Mouse (Mus musculus) thymus, adult 2 months (tissue): ENCODE data around the gene Mtmr3. TPM values are rescaled to one million over a fixed set of nuclear protein-coding genes. Genes with fewer than 3 reads are reported as not detected.

ENCODE experiments used
- DNase-seq: peaks from one replicate; pipeline ENCODE4 v3.0.0; 2021
- H3K27ac ChIP-seq: fragments of 200-500 bp; 2 replicates; pipeline ENCODE4 v1.5.1; 2012; ENCODE audit warnings: low read length, control low read depth; ENCODE audit not compliant: control insufficient read depth, insufficient read depth
- H3K27me3 ChIP-seq: fragments of 200-500 bp; 2 replicates; pipeline ENCODE4 v1.6.1; 2012; ENCODE audit warnings: mild to moderate bottlenecking, low read length, moderate library complexity, mixed read lengths; ENCODE audit not compliant: control insufficient read depth, insufficient read depth
- H3K36me3 ChIP-seq: fragments of 200-500 bp; 2 replicates; pipeline ENCODE4 v1.6.1; 2012; ENCODE audit warnings: mild to moderate bottlenecking, low read length, moderate library complexity; ENCODE audit not compliant: control insufficient read depth, insufficient read depth
- H3K4me1 ChIP-seq: fragments of 200-500 bp; replicated peaks from 2 replicates; pipeline ENCODE4 v1.6.1; 2012; ENCODE audit warnings: low read length; ENCODE audit not compliant: control insufficient read depth, insufficient read depth
- H3K4me3 ChIP-seq: fragments of 200-500 bp; 2 replicates; pipeline ENCODE4 v1.5.1; 2012; ENCODE audit warnings: mild to moderate bottlenecking, low read length, control low read depth, moderate library complexity; ENCODE audit not compliant: control insufficient read depth, insufficient read depth
- CTCF ChIP-seq: fragments of 200-500 bp; IDR thresholded peaks from 2 replicates; pipeline ENCODE4 v1.5.1; 2012; ENCODE audit warnings: mild to moderate bottlenecking, control low read depth, low read length, moderate library complexity, borderline replicate concordance; ENCODE audit not compliant: control insufficient read depth, poor library complexity, insufficient read depth; ENCODE audit errors: extremely low read depth
- POLR2A ChIP-seq: fragments of 200-500 bp; IDR thresholded peaks from 2 replicates; pipeline ENCODE4 v1.6.1; 2012; ENCODE audit warnings: mild to moderate bottlenecking, low read length, control low read depth, moderate library complexity; ENCODE audit not compliant: control insufficient read depth, poor library complexity, insufficient read depth; ENCODE audit errors: extremely low read depth
- WGBS: fragments of 180-500 bp; shearing (Covaris S2); methylation state at CpG from one replicate; pipeline ENCODE4 v1.1.7; 2018; 5-methylcytosine and 5-hydroxymethylcytosine counted together
- polyA plus RNA-seq: library from polyadenylated mRNA; depleted of rRNA; stranded (reverse); fragments of >200 nt; gene quantifications from 2 replicates; pipeline ENCODE4 v1.2.3, GENCODE M21; 2012

Mtmr3 gene
- polyA plus RNA-seq, 1 experiment, result 55.9 TPM

GRCm38 (mm10) chr11:4543040-4543551, 51.6 kb downstream of the Mtmr3 start:
- DNase-seq, result no peak
- Histone ChIP-seq H3K27me3 (no peaks in the 10 kb centered on the region), H3K4me1 (no peaks in the 10 kb centered on the region), H3K36me3 (no peaks in the 10 kb centered on the region), H3K4me3 (no peak overlapping the region), H3K27ac (no peak overlapping the region)
- TF ChIP-seq POLR2A (no peak), CTCF (no peak)
- WGBS, result 82% methylated on average over 2 of the region's 2 CpGs

GRCm38 (mm10) chr11:4536645-4537044, 58.0 kb downstream of the Mtmr3 start:
- no peaks in the 10 kb centered on the region for H3K36me3 ChIP-seq
- peak overlapping the region; percentile 82 for H3K27ac ChIP-seq
- DNase-seq, result no peak
- no peak overlapping the region for H3K4me3 ChIP-seq
- WGBS, result 20% methylated on average over 1 of the region's 1 CpGs
- TF ChIP-seq CTCF, result no peak
- no peak for TF ChIP-seq POLR2A
- peaks cover 3% of the 10 kb centered on the region for H3K4me1 ChIP-seq
- no peaks in the 10 kb centered on the region for H3K27me3 ChIP-seq

GRCm38 (mm10) chr11:4527132-4527531, 67.5 kb downstream of the Mtmr3 start:
- peaks cover 43% of the 10 kb centered on the region for H3K36me3 ChIP-seq
- WGBS, result 56% methylated on average over 3 of the region's 3 CpGs
- no peak overlapping the region for H3K4me3 ChIP-seq
- H3K27ac ChIP-seq, result no peak overlapping the region
- H3K4me1 ChIP-seq, result no peaks in the 10 kb centered on the region
- TF ChIP-seq POLR2A (no peak), CTCF (no peak)
- no peak for DNase-seq
- H3K27me3 ChIP-seq, result no peaks in the 10 kb centered on the region

- Histone ChIP-seq H3K36me3 (peaks cover 55% of the 10 kb centered on the region), H3K27ac (no peak overlapping the region)
- 94% methylated on average over 6 of the region's 6 CpGs for WGBS
Measured at GRCm38 (mm10) chr11:4522142-4522664, 72.5 kb downstream of the Mtmr3 start.

GRCm38 (mm10) chr11:4518981-4519380, 75.7 kb downstream of the Mtmr3 start:
- H3K36me3 ChIP-seq, result peaks cover 64% of the 10 kb centered on the region
- 94% methylated on average over 7 of the region's 7 CpGs for WGBS
- no peaks in the 10 kb centered on the region for H3K27me3 ChIP-seq
- no peaks in the 10 kb centered on the region for H3K4me1 ChIP-seq
- DNase-seq, result no peak
- TF ChIP-seq POLR2A (no peak), CTCF (no peak)
- H3K4me3 ChIP-seq, result no peak overlapping the region
- no peak overlapping the region for H3K27ac ChIP-seq

More at GRCm38 (mm10) chr11:4522142-4522664, 72.5 kb downstream of the Mtmr3 start:
- TF ChIP-seq POLR2A (no peak), CTCF (no peak)
- Histone ChIP-seq H3K4me1 (no peaks in the 10 kb centered on the region), H3K27me3 (no peaks in the 10 kb centered on the region), H3K4me3 (no peak overlapping the region)
- DNase-seq, result no peak

- no peak for DNase-seq
- Histone ChIP-seq H3K27ac (no peak overlapping the region), H3K36me3 (peaks cover 56% of the 10 kb centered on the region), H3K4me1 (no peaks in the 10 kb centered on the region), H3K27me3 (no peaks in the 10 kb centered on the region), H3K4me3 (no peak overlapping the region)
- whole genome bisulfite sequencing, result 94% methylated on average over 2 of the region's 2 CpGs
- TF ChIP-seq CTCF, result no peak
- TF ChIP-seq POLR2A, result no peak
Measured at GRCm38 (mm10) chr11:4507421-4507820, 87.2 kb downstream of the Mtmr3 start.

- no peak overlapping the region for H3K27ac ChIP-seq
- DNase-seq, result no peak
- no peak for TF ChIP-seq POLR2A
- TF ChIP-seq CTCF, result no peak
- peaks cover 63% of the 10 kb centered on the region for H3K36me3 ChIP-seq
- H3K27me3 ChIP-seq, result no peaks in the 10 kb centered on the region
- no peaks in the 10 kb centered on the region for H3K4me1 ChIP-seq
- no peak overlapping the region for H3K4me3 ChIP-seq
- WGBS, result 91% methylated on average over 2 of the region's 2 CpGs
Measured at GRCm38 (mm10) chr11:4506486-4506885, 88.2 kb downstream of the Mtmr3 start.
